Mouse (Mus musculus) C2C12 (cell line): Measurements from ENCODE around the gene Zzz3.

Source experiments
- CEBPB ChIP-seq: IDR thresholded peaks from one replicate; pipeline ENCODE4 v1.6.1; 2011; ENCODE audit warnings: low read depth, mild to moderate bottlenecking, control low read depth, moderate library complexity
- CTCF ChIP-seq: IDR thresholded peaks from one replicate; pipeline ENCODE4 v1.5.1; 2011; ENCODE audit not compliant: control insufficient read depth, insufficient read depth, insufficient read length
- FOSL1 ChIP-seq: IDR thresholded peaks from one replicate; pipeline ENCODE4 v1.8.0; 2011; ENCODE audit warnings: mild to moderate bottlenecking, low read length; ENCODE audit not compliant: poor library complexity, insufficient read depth, severe bottlenecking
- MYOG ChIP-seq: IDR thresholded peaks from one replicate; pipeline ENCODE4 v1.6.1; 2011; ENCODE audit not compliant: control insufficient read depth, insufficient read length; ENCODE audit errors: extremely low read depth
- USF1 ChIP-seq: IDR thresholded peaks from one replicate; pipeline ENCODE4 v1.6.1; 2011; ENCODE audit warnings: low read depth, mild to moderate bottlenecking, control low read depth, moderate library complexity

- no peak for TF ChIP-seq CTCF
- TF ChIP-seq USF1 = no peak
- no peak for TF ChIP-seq MYOG
- no peak for TF ChIP-seq FOSL1
- no peak for TF ChIP-seq CEBPB
These were observed 85.1 kb downstream of the Zzz3 start for GRCm38 (mm10) chr3:152480336-152480735.
